Mouse (Mus musculus) bone marrow macrophage, adult 2 months (primary cell): ENCODE results near the gene Gucy2c.

ENCODE experiments used
- CTCF ChIP-seq: IDR thresholded peaks from 2 replicates; pipeline ENCODE4 v1.5.1; 2012; ENCODE audit warnings: low read depth, mild to moderate bottlenecking, low read length, moderate library complexity
- POLR2A ChIP-seq: IDR thresholded peaks from 2 replicates; pipeline ENCODE4 v1.6.1; 2012; ENCODE audit warnings: mild to moderate bottlenecking, low read depth, low read length, borderline replicate concordance

- no peak for TF ChIP-seq CTCF
- TF ChIP-seq POLR2A: no peak
These were observed 123.3 kb downstream of the Gucy2c start for GRCm38 (mm10) chr6:136658303-136658702.
